Mouse (Mus musculus): ENCODE results near the gene Tmem132c. TPM values are rescaled to one million over a fixed set of nuclear protein-coding genes. Genes with fewer than 3 reads are reported as not detected.

The Tmem132c gene
- polyA plus RNA-seq, 1 experiment = 0.06 TPM

DNA sequence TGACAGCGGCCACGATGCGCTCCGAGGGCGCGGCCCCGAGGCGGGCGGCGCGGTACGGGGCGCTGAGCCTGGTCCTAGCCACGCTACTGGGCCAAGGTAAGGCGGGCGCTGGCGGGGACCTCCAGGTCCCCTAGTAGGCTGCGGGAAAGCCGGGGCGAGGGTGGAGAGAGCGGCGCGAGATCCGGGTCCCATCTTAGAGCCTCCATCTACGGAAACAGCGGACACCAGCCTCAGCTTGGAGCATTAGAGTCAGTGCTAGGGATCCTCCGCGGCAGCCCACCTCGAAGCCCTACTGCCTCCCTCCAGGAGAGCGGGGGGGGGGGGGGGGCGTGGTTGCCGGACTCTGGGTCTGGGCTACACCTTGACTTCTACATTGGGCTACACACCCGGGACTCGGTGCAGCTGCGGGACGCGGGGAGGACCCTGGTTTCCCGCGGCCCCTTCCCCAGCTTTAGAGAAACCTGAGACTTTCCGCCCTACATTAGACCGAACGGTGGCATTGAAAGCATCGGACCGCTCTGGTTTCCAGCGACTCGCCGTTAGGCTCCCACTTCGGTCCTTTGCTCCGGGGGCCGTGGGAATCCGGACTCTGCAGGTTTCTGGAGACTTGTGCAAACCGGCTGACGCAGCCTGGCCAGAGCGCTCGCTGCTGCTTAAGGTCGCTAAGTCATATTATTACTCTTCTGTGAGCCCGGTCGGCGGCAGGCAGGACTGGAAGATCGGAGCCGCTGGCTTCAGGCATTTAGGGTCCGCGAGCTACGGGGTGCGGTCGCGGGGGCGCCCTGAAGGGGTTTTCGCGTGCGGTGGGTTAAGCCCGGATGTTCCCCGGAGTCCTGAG is 536 bp downstream of the Tmem132c start:
- Histone ChIP-seq H3K27me3 (ENCODE audit: control insufficient read depth, insufficient read depth, insufficient read length) (no peaks in the 10 kb centered on the region), H3ac (ENCODE audit: control insufficient read depth, insufficient read length, low read depth) (no peak overlapping the region), H3K79me2 (ENCODE audit: control insufficient read depth, insufficient read depth) (no peaks in the 10 kb centered on the region), H3K4me3 (ENCODE audit: insufficient read depth, poor library complexity, severe bottlenecking) (no peak overlapping the region), H3K36me3 (ENCODE audit: control insufficient read depth, insufficient read depth) (no peaks in the 10 kb centered on the region), H3K79me3 (ENCODE audit: low read depth) (no peaks in the 10 kb centered on the region)
- TF ChIP-seq CEBPB (IDR thresholded peaks at IDR 0.05; ENCODE audit: low read depth) (no peak), CTCF (IDR thresholded peaks at IDR 0.05; ENCODE audit: control insufficient read depth, insufficient read depth, insufficient read length) (no peak), MYOG (IDR thresholded peaks at IDR 0.05; ENCODE audit: control insufficient read depth, extremely low read depth, insufficient read length) (no peak), MYOD1 (IDR thresholded peaks at IDR 0.05; ENCODE audit: control insufficient read depth, insufficient read length, low read depth) (no peak), FOSL1 (IDR thresholded peaks at IDR 0.05; ENCODE audit: insufficient read depth, low read length, poor library complexity, severe bottlenecking) (no peak), MAX (IDR thresholded peaks at IDR 0.05) (no peak), USF1 (IDR thresholded peaks at IDR 0.05; ENCODE audit: low read depth) (no peak)

- Histone ChIP-seq H3K79me3 (ENCODE audit: low read depth) (no peaks in the 10 kb centered on the region), H3K27me3 (ENCODE audit: control insufficient read depth, insufficient read depth, insufficient read length) (no peaks in the 10 kb centered on the region), H3ac (ENCODE audit: control insufficient read depth, insufficient read length, low read depth) (no peak overlapping the region), H3K4me3 (ENCODE audit: insufficient read depth, poor library complexity, severe bottlenecking) (no peak overlapping the region), H3K79me2 (ENCODE audit: control insufficient read depth, insufficient read depth) (no peaks in the 10 kb centered on the region), H3K36me3 (ENCODE audit: control insufficient read depth, insufficient read depth) (no peaks in the 10 kb centered on the region)
- TF ChIP-seq MYOD1 (IDR thresholded peaks at IDR 0.05; ENCODE audit: control insufficient read depth, insufficient read length, low read depth) (no peak), USF1 (IDR thresholded peaks at IDR 0.05; ENCODE audit: low read depth) (no peak), MAX (IDR thresholded peaks at IDR 0.05) (no peak), CTCF (IDR thresholded peaks at IDR 0.05; ENCODE audit: control insufficient read depth, insufficient read depth, insufficient read length) (no peak), MYOG (IDR thresholded peaks at IDR 0.05; ENCODE audit: control insufficient read depth, extremely low read depth, insufficient read length) (no peak), FOSL1 (IDR thresholded peaks at IDR 0.05; ENCODE audit: insufficient read depth, low read length, poor library complexity, severe bottlenecking) (no peak), CEBPB (IDR thresholded peaks at IDR 0.05; ENCODE audit: low read depth) (no peak)
Observed at GRCm38 (mm10) chr5:127242763-127243160, 1.2 kb downstream of the Tmem132c start.

DNA sequence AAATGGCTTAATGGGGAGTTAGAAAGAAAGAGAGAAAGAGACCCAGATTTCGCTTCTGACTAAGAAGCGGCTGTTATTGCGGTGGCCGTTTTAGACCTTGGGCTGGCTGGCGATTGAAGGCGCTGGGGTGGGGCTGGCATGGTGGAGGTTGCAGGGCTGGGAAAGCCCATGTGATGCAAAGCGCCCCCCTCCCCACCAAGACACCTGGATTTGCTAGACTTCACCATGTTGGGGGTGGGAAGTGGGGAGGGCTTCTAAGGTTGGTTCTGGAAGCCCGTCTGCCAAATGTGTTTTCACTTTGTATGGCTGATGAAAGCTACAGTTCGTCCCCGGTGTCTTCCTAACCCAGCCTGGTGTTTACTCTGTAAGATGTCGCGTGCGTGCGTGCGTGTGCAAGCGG is 1.6 kb downstream of the Tmem132c start:
- H3K36me3 ChIP-seq (ENCODE audit: control insufficient read depth, insufficient read depth) = no peaks in the 10 kb centered on the region
- H3ac ChIP-seq (ENCODE audit: control insufficient read depth, insufficient read length, low read depth) = no peak overlapping the region
- H3K4me3 ChIP-seq (ENCODE audit: insufficient read depth, poor library complexity, severe bottlenecking) = no peak overlapping the region
- H3K79me2 ChIP-seq (ENCODE audit: control insufficient read depth, insufficient read depth) = no peaks in the 10 kb centered on the region
- H3K79me3 ChIP-seq (ENCODE audit: low read depth) = no peaks in the 10 kb centered on the region
- TF ChIP-seq MYOD1 (IDR thresholded peaks at IDR 0.05; ENCODE audit: control insufficient read depth, insufficient read length, low read depth) = no peak
- no peak for TF ChIP-seq CTCF (IDR thresholded peaks at IDR 0.05; ENCODE audit: control insufficient read depth, insufficient read depth, insufficient read length)
- no peak for TF ChIP-seq CEBPB (IDR thresholded peaks at IDR 0.05; ENCODE audit: low read depth)
- no peak for TF ChIP-seq MAX (IDR thresholded peaks at IDR 0.05)
- no peak for TF ChIP-seq FOSL1 (IDR thresholded peaks at IDR 0.05; ENCODE audit: insufficient read depth, low read length, poor library complexity, severe bottlenecking)
- no peak for TF ChIP-seq USF1 (IDR thresholded peaks at IDR 0.05; ENCODE audit: low read depth)
- no peak for TF ChIP-seq MYOG (IDR thresholded peaks at IDR 0.05; ENCODE audit: control insufficient read depth, extremely low read depth, insufficient read length)
- H3K27me3 ChIP-seq (ENCODE audit: control insufficient read depth, insufficient read depth, insufficient read length) = no peaks in the 10 kb centered on the region

DNA sequence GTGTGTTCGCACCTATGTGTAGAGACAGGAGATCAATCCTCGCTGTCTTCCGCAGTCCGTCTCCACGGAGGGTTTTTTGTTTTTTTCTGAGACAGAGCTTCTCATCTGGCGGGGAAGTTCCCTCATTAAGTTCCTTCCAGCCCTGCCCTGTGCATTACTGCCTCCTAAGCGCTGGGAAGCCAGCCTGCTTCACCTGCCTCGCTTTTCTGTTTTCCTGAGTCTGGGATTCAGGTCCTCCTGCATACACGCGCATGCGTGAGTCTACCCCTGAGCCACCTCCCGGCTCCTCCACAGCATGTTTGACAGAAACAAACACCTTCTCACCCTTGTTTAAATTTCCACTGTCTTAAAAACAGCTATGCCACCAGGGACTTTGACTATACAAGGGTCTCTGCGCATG is 2.0 kb downstream of the Tmem132c start:
- no peak for TF ChIP-seq MAX (IDR thresholded peaks at IDR 0.05)
- H3K79me2 ChIP-seq (ENCODE audit: control insufficient read depth, insufficient read depth) = no peaks in the 10 kb centered on the region
- no peak overlapping the region for H3K4me3 ChIP-seq (ENCODE audit: insufficient read depth, poor library complexity, severe bottlenecking)
- no peaks in the 10 kb centered on the region for H3K79me3 ChIP-seq (ENCODE audit: low read depth)
- H3K36me3 ChIP-seq (ENCODE audit: control insufficient read depth, insufficient read depth) = no peaks in the 10 kb centered on the region
- no peak overlapping the region for H3ac ChIP-seq (ENCODE audit: control insufficient read depth, insufficient read length, low read depth)
- H3K27me3 ChIP-seq (ENCODE audit: control insufficient read depth, insufficient read depth, insufficient read length) = no peaks in the 10 kb centered on the region

GRCm38 (mm10) chr5:127253263-127253662 is 11.7 kb downstream of the Tmem132c start:
- H3K4me3 ChIP-seq (ENCODE audit: insufficient read depth, poor library complexity, severe bottlenecking) = no peak overlapping the region
- no peaks in the 10 kb centered on the region for H3K36me3 ChIP-seq (ENCODE audit: control insufficient read depth, insufficient read depth)
- H3K27me3 ChIP-seq (ENCODE audit: control insufficient read depth, insufficient read depth, insufficient read length) = no peaks in the 10 kb centered on the region
- no peaks in the 10 kb centered on the region for H3K79me2 ChIP-seq (ENCODE audit: control insufficient read depth, insufficient read depth)
- H3ac ChIP-seq (ENCODE audit: control insufficient read depth, insufficient read length, low read depth) = no peak overlapping the region
- H3K79me3 ChIP-seq (ENCODE audit: low read depth) = no peaks in the 10 kb centered on the region
- TF ChIP-seq CTCF (IDR thresholded peaks at IDR 0.05; ENCODE audit: control insufficient read depth, insufficient read depth, insufficient read length) (no peak), USF1 (IDR thresholded peaks at IDR 0.05; ENCODE audit: low read depth) (no peak)

DNA sequence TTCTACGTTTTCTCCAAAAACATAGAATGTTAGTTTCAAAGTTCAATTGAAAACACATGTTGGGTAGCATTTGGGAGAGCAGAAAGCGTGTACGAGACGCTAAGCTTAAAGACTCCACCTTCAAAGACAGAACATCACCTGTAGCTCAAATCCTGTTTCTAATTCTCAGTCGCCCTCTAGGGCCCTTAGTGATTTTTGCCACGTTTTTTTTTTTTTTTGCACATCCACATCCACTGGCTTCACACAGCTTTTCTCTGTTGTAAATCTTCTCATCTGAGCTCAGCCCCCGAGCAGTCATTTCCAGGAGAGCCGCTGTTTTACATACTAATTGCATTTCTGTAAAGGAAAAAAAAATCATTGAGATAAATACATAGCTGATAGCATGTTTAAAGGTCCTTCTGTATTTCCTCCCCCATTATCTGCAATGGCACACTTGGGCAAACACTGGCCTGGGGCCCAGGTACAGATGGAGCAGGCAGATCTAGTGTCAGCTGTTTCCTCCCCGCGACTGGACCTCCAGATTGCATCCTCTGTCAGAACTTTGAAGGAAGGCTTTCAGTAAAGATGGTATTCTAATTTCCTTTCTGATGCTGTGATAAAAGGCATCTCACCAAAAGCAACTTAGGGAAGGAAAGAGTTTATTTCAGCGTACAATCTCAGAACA is 15.5 kb downstream of the Tmem132c start:
- Histone ChIP-seq H3K4me3 (ENCODE audit: insufficient read depth, poor library complexity, severe bottlenecking) (no peak overlapping the region), H3K27me3 (ENCODE audit: control insufficient read depth, insufficient read depth, insufficient read length) (no peaks in the 10 kb centered on the region), H3K79me3 (ENCODE audit: low read depth) (no peaks in the 10 kb centered on the region), H3K79me2 (ENCODE audit: control insufficient read depth, insufficient read depth) (no peaks in the 10 kb centered on the region), H3ac (ENCODE audit: control insufficient read depth, insufficient read length, low read depth) (no peak overlapping the region), H3K36me3 (ENCODE audit: control insufficient read depth, insufficient read depth) (no peaks in the 10 kb centered on the region)
- TF ChIP-seq MYOD1 (IDR thresholded peaks at IDR 0.05; ENCODE audit: control insufficient read depth, insufficient read length, low read depth) (no peak), MAX (IDR thresholded peaks at IDR 0.05) (no peak), MYOG (IDR thresholded peaks at IDR 0.05; ENCODE audit: control insufficient read depth, extremely low read depth, insufficient read length) (no peak), CTCF (IDR thresholded peaks at IDR 0.05; ENCODE audit: control insufficient read depth, insufficient read depth, insufficient read length) (no peak), USF1 (IDR thresholded peaks at IDR 0.05; ENCODE audit: low read depth) (no peak), FOSL1 (IDR thresholded peaks at IDR 0.05; ENCODE audit: insufficient read depth, low read length, poor library complexity, severe bottlenecking) (no peak), CEBPB (IDR thresholded peaks at IDR 0.05; ENCODE audit: low read depth) (no peak)
